Mouse (Mus musculus) small intestine, adult 2 months (tissue): ENCODE data around the gene Ighmbp2.

ENCODE experiments used
- CTCF ChIP-seq: fragments of 200-500 bp; IDR thresholded peaks from 2 replicates; pipeline ENCODE4 v1.5.1; 2012; ENCODE audit warnings: low read depth, mild to moderate bottlenecking, control low read depth, inconsistent platforms, low read length, moderate library complexity, mixed read lengths; ENCODE audit not compliant: insufficient replicate concordance, insufficient read length; ENCODE audit errors: extremely low read depth
- POLR2A ChIP-seq: fragments of 200-500 bp; IDR thresholded peaks from 2 replicates; pipeline ENCODE4 v1.6.1; 2012; ENCODE audit warnings: low read depth, mild to moderate bottlenecking, control low read depth, inconsistent platforms, low read length, moderate library complexity

- TF ChIP-seq CTCF (no peak), POLR2A (no peak)
These were observed 24.5 kb upstream of the Ighmbp2 start for GRCm38 (mm10) chr19:3307175-3307949.
